Mouse (Mus musculus): Measurements from ENCODE around the gene Edem3.
"Not testable (repeated sequence)": the region's sequence is repeated elsewhere in the genome, so short reads cannot be mapped to it uniquely, and the experiment has no call there.

The Edem3 gene

DNA sequence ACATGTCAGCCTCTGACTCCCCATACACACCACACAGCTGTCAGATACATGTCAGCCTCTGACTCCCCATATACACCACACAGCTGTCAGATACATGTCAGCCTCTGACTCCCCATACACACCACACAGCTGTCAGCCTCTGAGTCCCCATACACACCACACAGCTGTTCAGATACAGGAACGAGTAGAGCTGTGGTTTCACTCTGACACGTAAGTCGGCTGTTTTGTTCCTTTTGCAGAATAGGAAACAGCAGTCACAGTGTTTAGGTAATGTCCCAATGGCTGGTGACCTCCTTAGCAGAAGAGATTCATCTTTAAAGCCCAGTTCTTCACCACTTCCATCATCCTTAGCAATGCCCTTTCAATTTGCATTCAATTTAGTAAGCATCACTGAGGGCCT, 47.6 kb downstream of the Edem3 start:
- in situ Hi-C loops (cut with MboI; ENCODE audit: low sequenced_read_pairs), result not testable (repeated sequence)

- in situ Hi-C loops (cut with MboI; ENCODE audit: low sequenced_read_pairs), result no loop called here
These were observed 52.1 kb downstream of the Edem3 start for GRCm38 (mm10) chr1:151807286-151807685.

DNA sequence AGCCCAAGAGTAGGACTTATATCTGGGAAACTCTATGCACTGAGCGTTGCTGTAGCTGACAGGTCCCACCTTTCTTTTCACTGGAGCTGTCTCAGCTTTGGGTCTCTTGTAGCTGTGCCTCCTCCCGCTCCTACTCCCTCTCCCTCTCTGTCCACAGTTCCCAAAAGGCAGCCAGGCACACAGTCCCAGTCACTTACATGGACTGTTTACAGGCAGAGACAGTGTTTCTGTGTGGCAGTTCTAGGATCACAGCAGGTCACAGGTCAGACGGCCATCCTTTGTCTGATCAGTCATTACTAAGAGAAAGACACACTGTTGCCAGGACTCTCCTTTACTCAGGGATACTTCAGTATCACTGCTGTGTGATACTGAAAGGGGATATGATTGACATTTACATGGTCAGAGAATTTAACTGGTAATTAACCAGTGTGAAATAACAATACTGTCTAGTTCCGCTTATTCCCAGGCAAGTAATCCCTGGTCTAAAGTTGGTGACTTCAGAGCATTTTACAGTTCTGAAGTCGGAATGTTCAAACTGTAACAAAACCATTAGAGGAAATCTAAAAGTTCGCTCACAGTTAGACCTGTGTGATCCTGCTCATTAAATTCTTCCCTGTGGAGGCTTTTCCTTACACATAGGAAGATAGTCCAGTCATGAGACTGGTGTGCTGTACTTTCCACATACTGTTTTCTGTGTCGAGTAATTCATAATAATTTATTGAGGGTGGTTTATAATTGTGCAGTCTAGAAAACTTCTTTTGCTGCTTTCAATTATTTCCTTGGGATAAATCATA, 55.7 kb downstream of the Edem3 start:
- in situ Hi-C loops (cut with MboI; ENCODE audit: low sequenced_read_pairs), result no loop called here

GRCm38 (mm10) chr1:151811456-151811855, 56.3 kb downstream of the Edem3 start:
- in situ Hi-C loops (cut with MboI; ENCODE audit: low sequenced_read_pairs), result no loop called here

DNA sequence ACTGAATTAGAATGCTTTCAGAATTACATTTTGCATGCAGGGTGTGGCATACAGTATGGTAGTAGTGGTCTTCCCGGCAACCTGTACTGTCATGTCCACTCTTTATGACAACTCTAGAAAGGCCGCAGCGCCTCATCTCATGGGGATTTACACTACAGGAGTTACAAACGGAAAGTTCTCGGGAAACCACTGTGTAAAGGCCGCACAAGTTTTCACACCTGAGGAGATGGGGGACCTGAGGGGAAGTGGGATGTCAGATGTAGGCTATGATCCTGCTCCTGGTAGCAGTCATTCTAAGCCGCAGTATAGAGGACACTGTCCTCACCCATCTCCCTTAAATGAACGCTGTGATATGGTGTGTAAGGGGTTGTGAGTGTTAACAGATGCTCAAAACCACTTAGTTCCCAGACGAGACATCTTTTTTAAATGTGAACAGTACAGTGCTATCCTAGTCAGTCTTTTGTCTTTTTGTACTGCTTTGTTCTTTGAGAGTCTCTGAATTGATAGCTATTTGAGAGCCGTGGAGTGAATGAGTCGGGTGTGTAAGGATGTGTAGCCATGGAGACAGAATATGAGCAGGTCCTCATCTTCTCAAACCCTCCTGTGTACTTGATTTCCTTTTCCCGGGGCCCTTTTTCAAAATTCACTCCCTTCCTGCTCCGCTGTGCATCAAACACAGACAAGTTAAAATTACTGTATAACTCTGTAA, 57.0 kb downstream of the Edem3 start:
- in situ Hi-C loops (cut with MboI; ENCODE audit: low sequenced_read_pairs), result no loop called here

- in situ Hi-C loops (cut with MboI; ENCODE audit: low sequenced_read_pairs), result no loop called here
These were observed 60.9 kb downstream of the Edem3 start for GRCm38 (mm10) chr1:151816051-151816450.

DNA sequence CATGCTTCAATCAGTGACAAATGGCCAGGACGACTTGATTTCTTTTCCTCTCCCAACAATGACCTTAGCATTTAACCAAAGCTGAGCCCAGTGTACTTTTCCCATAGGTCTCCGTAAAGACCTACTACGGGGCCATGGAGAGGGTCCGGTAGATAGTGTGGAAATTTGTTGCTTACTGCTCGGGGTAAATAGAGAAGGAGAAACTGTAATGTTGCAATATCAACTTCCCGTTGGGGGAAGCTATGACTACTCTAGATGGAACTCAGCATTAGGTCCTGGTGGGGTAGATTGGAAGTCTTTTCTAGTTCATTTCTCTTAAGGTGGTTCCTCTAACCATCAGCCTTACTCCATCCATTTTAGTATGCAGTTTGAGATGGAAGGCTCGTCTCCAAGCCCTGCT, 64.0 kb downstream of the Edem3 start:
- in situ Hi-C loops (cut with MboI; ENCODE audit: low sequenced_read_pairs), result no loop called here

- in situ Hi-C loops (cut with MboI; ENCODE audit: low sequenced_read_pairs), result no loop called here
These were observed 65.3 kb downstream of the Edem3 start for GRCm38 (mm10) chr1:151820457-151820856.

- in situ Hi-C loops (cut with MboI; ENCODE audit: low sequenced_read_pairs), result loop anchor here (25.0 kb wide), 1 partner anchor 537 kb away; no protein-coding TSS in a partner anchor
These were observed 69.9 kb downstream of the Edem3 start for GRCm38 (mm10) chr1:151825065-151825464.

- in situ Hi-C loops (cut with MboI; ENCODE audit: low sequenced_read_pairs), result loop anchor here (25.0 kb wide), 1 partner anchor 531 kb away; no protein-coding TSS in a partner anchor
These were observed 76.6 kb downstream of the Edem3 start for GRCm38 (mm10) chr1:151831791-151832190.

GRCm38 (mm10) chr1:151835261-151835660, 80.1 kb downstream of the Edem3 start:
- in situ Hi-C loops (cut with MboI; ENCODE audit: low sequenced_read_pairs), result loop anchor here (25.0 kb wide), 1 partner anchor 527 kb away; no protein-coding TSS in a partner anchor

DNA sequence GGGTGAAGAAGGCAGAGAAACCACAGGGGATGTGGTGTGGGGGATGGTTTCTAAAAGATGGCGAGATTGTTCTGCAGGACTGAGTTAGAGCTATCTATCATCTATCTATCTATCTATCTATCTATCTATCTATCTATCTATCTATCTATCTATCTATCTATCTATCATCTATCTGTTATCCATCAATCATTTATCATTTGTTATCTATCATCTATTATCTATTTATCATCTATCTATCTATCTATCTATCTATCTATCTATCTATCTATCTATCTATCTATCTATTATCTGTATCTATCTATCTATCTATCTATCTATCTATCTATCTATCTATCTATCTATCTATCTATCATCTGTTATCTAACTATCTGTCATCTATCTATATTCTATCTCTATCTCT, 85.2 kb downstream of the Edem3 start:
- in situ Hi-C loops (cut with MboI; ENCODE audit: low sequenced_read_pairs), result loop anchor here (25.0 kb wide), 1 partner anchor 522 kb away; no protein-coding TSS in a partner anchor

DNA sequence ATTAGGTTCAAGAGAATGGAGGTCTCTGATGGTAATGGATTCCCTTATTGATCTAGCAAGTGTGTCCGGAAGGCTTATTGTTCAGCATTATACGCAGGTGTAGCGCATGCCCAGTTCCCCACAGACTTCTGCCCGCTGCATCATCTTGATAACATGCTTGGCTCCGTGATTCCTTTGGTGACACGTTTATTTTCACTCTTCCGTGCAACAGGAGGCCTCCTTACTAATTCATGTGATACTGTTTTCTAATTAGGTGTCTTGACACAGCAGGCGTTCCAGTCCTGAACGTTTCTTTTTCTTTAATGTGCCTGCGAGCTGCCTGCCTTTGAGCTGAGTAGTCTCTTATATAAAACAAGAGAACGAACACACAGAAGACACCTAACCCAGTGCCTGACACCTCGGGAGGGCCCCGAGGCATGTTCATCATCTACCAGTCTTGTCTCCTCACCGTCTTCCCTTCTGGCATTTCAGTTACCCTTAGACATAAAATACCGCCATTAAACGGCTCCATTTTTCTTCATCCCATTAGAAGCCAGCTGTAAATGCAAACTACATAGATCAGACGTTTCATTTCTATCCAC, 90.2 kb downstream of the Edem3 start:
- in situ Hi-C loops (cut with MboI; ENCODE audit: low sequenced_read_pairs), result loop anchor here (25.0 kb wide), 1 partner anchor 517 kb away; no protein-coding TSS in a partner anchor

- in situ Hi-C loops (cut with MboI; ENCODE audit: low sequenced_read_pairs), result loop anchor here (25.0 kb wide), 1 partner anchor 516 kb away; no protein-coding TSS in a partner anchor
These were observed 91.0 kb downstream of the Edem3 start for GRCm38 (mm10) chr1:151845926-151846782.

- in situ Hi-C loops (cut with MboI; ENCODE audit: low sequenced_read_pairs), result loop anchor here (25.0 kb wide), 1 partner anchor 514 kb away; no protein-coding TSS in a partner anchor
These were observed 93.1 kb downstream of the Edem3 start for GRCm38 (mm10) chr1:151848286-151848685.

GRCm38 (mm10) chr1:151849993-151850608, 94.9 kb downstream of the Edem3 start:
- in situ Hi-C loops (cut with MboI; ENCODE audit: low sequenced_read_pairs), result loop anchor here (25.0 kb wide), 1 partner anchor 512 kb away; no protein-coding TSS in a partner anchor

DNA sequence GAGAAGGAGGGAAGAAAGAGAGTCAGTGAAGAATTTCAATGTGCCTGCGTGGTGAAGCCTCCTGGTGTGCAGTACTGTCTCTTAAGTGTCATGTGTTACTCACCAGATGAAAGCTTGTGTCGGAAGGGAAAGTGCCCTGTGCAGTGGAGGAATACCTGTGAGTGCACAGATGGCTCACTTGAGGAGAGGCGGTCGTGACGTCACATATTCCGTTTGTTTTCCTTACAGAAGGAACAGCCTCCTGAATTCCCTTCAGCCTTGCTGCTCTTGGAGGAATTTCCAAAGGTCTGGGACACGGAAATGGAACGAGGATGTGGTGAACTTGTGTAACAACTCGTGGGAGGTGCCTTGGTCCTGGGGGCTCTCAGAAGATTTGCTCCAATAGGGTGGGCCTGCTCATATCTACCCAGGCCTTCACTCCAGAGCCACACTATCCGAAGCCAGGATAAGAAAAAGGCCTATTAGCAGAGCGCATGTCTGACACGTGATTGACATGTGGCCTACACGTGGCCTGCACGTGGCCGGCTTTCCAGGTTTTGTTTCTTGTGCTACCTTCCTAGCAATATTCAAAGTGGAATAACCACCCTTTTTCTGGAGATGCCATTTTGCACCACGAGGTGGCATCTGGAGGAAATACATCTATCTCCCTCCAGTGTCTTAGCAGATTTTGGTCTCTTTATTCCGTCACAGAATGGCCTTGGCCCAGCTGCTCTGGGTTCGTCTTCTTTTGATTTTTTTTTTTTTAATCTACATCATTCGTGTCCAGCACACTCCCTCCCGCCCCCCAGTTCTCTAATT, 96.1 kb downstream of the Edem3 start:
- in situ Hi-C loops (cut with MboI; ENCODE audit: low sequenced_read_pairs), result no loop called here

GRCm38 (mm10) chr1:151851976-151852375, 96.8 kb downstream of the Edem3 start:
- in situ Hi-C loops (cut with MboI; ENCODE audit: low sequenced_read_pairs), result no loop called here

DNA sequence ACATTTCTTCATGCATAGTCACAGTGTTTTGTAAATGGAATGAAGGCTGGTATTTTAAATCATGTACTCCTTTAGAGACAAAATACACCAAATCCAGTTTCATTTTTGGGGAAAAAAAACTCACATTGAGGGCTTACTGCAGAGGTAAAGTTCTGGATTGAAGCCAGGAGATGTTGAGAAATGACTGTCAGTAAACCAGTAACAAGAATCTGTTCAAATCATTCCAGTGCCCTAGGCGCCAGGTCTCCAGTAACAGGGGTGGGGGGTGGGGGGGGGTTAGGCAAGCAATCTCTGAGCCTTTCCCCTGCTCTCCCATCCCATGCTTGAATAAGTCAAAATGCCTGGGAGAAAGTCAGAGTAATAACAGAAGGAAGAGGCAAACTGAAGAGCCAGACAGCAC, 100.4 kb downstream of the Edem3 start:
- in situ Hi-C loops (cut with MboI; ENCODE audit: low sequenced_read_pairs), result no loop called here

Data from CH12F3 (cell line).